Mouse (Mus musculus) forebrain, embryonic 15.5 days (tissue): Measurements from ENCODE around the gene Pick1. TPM values are rescaled to one million over a fixed set of nuclear protein-coding genes. Genes with fewer than 3 reads are reported as not detected.

ENCODE experiments used
- polyA plus RNA-seq: library from polyadenylated mRNA; unstranded; fragments of >200 nt; fragmentation: Nextera tagmentation; extraction: Ambion mirVana; gene quantifications from 2 replicates; pipeline ENCODE4 v1.2.1, GENCODE M21; 2015

Pick1 gene
- polyA plus RNA-seq, 1 experiment from 2014 or later = 78.5 TPM

Other genes with a start within 250 kb of the Pick1 start
- gene H1f0, start 200.7 kb upstream of the Pick1 start, polyA plus RNA-seq = 470 and 489 TPM in 2 replicates
- not detected in 2 replicates for gene Galr3, start 187.3 kb upstream of the Pick1 start, polyA plus RNA-seq
- gene Ankrd54, start 166.3 kb upstream of the Pick1 start, polyA plus RNA-seq = 61.6 and 65.5 TPM in 2 replicates
- gene Eif3l, start 154.0 kb upstream of the Pick1 start, polyA plus RNA-seq = 192 and 195 TPM in 2 replicates
- 8.0 and 9.7 TPM in 2 replicates for gene Micall1, start 120.3 kb upstream of the Pick1 start, polyA plus RNA-seq
- 293 and 308 TPM in 2 replicates for gene Polr2f, start 88.2 kb upstream of the Pick1 start, polyA plus RNA-seq
- 11.9 and 16.8 TPM in 2 replicates for gene 1700088E04Rik, start 87.9 kb upstream of the Pick1 start, polyA plus RNA-seq
- 1.7 and 1.9 TPM in 2 replicates for gene Sox10, start 63.9 kb upstream of the Pick1 start, polyA plus RNA-seq
- 0.97 and 1.1 TPM in 2 replicates for gene Gm49486, start 218 bp downstream of the Pick1 start, polyA plus RNA-seq
- 0.36 and 0.81 TPM in 2 replicates for gene Slc16a8, start 25.6 kb downstream of the Pick1 start, polyA plus RNA-seq
- gene Baiap2l2, start 56.4 kb downstream of the Pick1 start, polyA plus RNA-seq = 1.9 and 3.6 TPM in 2 replicates
- 25.8 and 29.5 TPM in 2 replicates for gene Pla2g6, start 99.2 kb downstream of the Pick1 start, polyA plus RNA-seq
- gene Maff, start 117.4 kb downstream of the Pick1 start, polyA plus RNA-seq = 0.79 and 0.97 TPM in 2 replicates
- gene Tmem184b, start 174.4 kb downstream of the Pick1 start, polyA plus RNA-seq = 37.5 and 40.8 TPM in 2 replicates
- 316 and 323 TPM in 2 replicates for gene Csnk1e, start 226.4 kb downstream of the Pick1 start, polyA plus RNA-seq